Mouse (Mus musculus): Measurements from ENCODE around the gene Rph3al. TPM values are rescaled to one million over a fixed set of nuclear protein-coding genes. Genes with fewer than 3 reads are reported as not detected.

Gene Rph3al
- polyA plus RNA-seq, 1 experiment from 2014 or later, result 1.6 TPM

- Histone ChIP-seq H3K27me3 (ENCODE audit: control insufficient read depth, insufficient read depth, low read length) (no peaks in the 10 kb centered on the region), H3K36me3 (ENCODE audit: control insufficient read depth, insufficient read depth, low read length) (no peaks in the 10 kb centered on the region), H3K9me3 (ENCODE audit: control insufficient read depth, low read length) (no peaks in the 10 kb centered on the region), H3K9ac (replicated peaks; ENCODE audit: low read length) (no peak overlapping the region), H3K4me1 (ENCODE audit: control insufficient read depth, insufficient read depth, low read length) (0 out of 2 replicates have a peak, but pooled peaks cover 4% of the 10 kb centered on the region), H3K4me2 (ENCODE audit: low read length) (no peak overlapping the region), H3K4me3 (replicated peaks; ENCODE audit: low read depth, low read length) (no peak overlapping the region), H3K27ac (replicated peaks; ENCODE audit: low read depth, low read length) (no peak overlapping the region)
- ATAC-seq (ENCODE audit: low FRiP score, low TSS enrichment) (no peak), DNase-seq (no peak)
- 85% methylated on average over 4 of the region's 4 CpGs for WGBS
These were observed 15.5 kb downstream of the Rph3al start for GRCm38 (mm10) chr11:75922741-75923140.

- Histone ChIP-seq H3K4me2 (ENCODE audit: low read length) (no peak overlapping the region), H3K4me1 (ENCODE audit: control insufficient read depth, insufficient read depth, low read length) (no peaks in the 10 kb centered on the region), H3K9me3 (ENCODE audit: control insufficient read depth, low read length) (no peaks in the 10 kb centered on the region), H3K27me3 (ENCODE audit: control insufficient read depth, insufficient read depth, low read length) (no peaks in the 10 kb centered on the region), H3K27ac (replicated peaks; ENCODE audit: low read depth, low read length) (no peak overlapping the region), H3K36me3 (ENCODE audit: control insufficient read depth, insufficient read depth, low read length) (no peaks in the 10 kb centered on the region), H3K9ac (replicated peaks; ENCODE audit: low read length) (no peak overlapping the region), H3K4me3 (replicated peaks; ENCODE audit: low read depth, low read length) (no peak overlapping the region)
- WGBS, result 94% methylated on average over 6 of the region's 6 CpGs
- ATAC-seq (ENCODE audit: low FRiP score, low TSS enrichment), result no peak
- DNase-seq, result no peak
These were observed 19.1 kb downstream of the Rph3al start for GRCm38 (mm10) chr11:75919139-75919538.

GRCm38 (mm10) chr11:75917340-75917739, 20.9 kb downstream of the Rph3al start:
- ATAC-seq (ENCODE audit: low FRiP score, low TSS enrichment), result no peak

GRCm38 (mm10) chr11:75913953-75914352, 24.3 kb downstream of the Rph3al start:
- no peak overlapping the region for H3K4me3 ChIP-seq (replicated peaks; ENCODE audit: low read depth, low read length)
- ATAC-seq (ENCODE audit: low FRiP score, low TSS enrichment) (no peak), DNase-seq (no peak)
- no peaks in the 10 kb centered on the region for H3K4me1 ChIP-seq (ENCODE audit: control insufficient read depth, insufficient read depth, low read length)
- H3K9me3 ChIP-seq (ENCODE audit: control insufficient read depth, low read length), result no peaks in the 10 kb centered on the region
- H3K36me3 ChIP-seq (ENCODE audit: control insufficient read depth, insufficient read depth, low read length), result no peaks in the 10 kb centered on the region
- no peak overlapping the region for H3K4me2 ChIP-seq (ENCODE audit: low read length)
- 69% methylated on average over 3 of the region's 3 CpGs for WGBS
- no peak overlapping the region for H3K27ac ChIP-seq (replicated peaks; ENCODE audit: low read depth, low read length)
- no peaks in the 10 kb centered on the region for H3K27me3 ChIP-seq (ENCODE audit: control insufficient read depth, insufficient read depth, low read length)
- H3K9ac ChIP-seq (replicated peaks; ENCODE audit: low read length), result no peak overlapping the region

More at GRCm38 (mm10) chr11:75917340-75917739, 20.9 kb downstream of the Rph3al start:
- Histone ChIP-seq H3K9me3 (ENCODE audit: control insufficient read depth, low read length) (no peaks in the 10 kb centered on the region), H3K9ac (replicated peaks; ENCODE audit: low read length) (no peak overlapping the region), H3K4me2 (ENCODE audit: low read length) (no peak overlapping the region), H3K4me1 (ENCODE audit: control insufficient read depth, insufficient read depth, low read length) (no peaks in the 10 kb centered on the region), H3K4me3 (replicated peaks; ENCODE audit: low read depth, low read length) (no peak overlapping the region), H3K27me3 (ENCODE audit: control insufficient read depth, insufficient read depth, low read length) (no peaks in the 10 kb centered on the region), H3K36me3 (ENCODE audit: control insufficient read depth, insufficient read depth, low read length) (no peaks in the 10 kb centered on the region), H3K27ac (replicated peaks; ENCODE audit: low read depth, low read length) (no peak overlapping the region)
- WGBS, result 80% methylated on average over 3 of the region's 3 CpGs
- DNase-seq, result no peak

GRCm38 (mm10) chr11:75912944-75913657, 25.1 kb downstream of the Rph3al start:
- H3K36me3 ChIP-seq (ENCODE audit: control insufficient read depth, insufficient read depth, low read length), result no peaks in the 10 kb centered on the region
- peak; percentile 74 for DNase-seq
- no peak overlapping the region for H3K4me2 ChIP-seq (ENCODE audit: low read length)
- no peak overlapping the region for H3K9ac ChIP-seq (replicated peaks; ENCODE audit: low read length)
- no peaks in the 10 kb centered on the region for H3K27me3 ChIP-seq (ENCODE audit: control insufficient read depth, insufficient read depth, low read length)
- H3K27ac ChIP-seq (replicated peaks; ENCODE audit: low read depth, low read length), result no peak overlapping the region
- H3K4me1 ChIP-seq (ENCODE audit: control insufficient read depth, insufficient read depth, low read length), result no peaks in the 10 kb centered on the region
- ATAC-seq (ENCODE audit: low FRiP score, low TSS enrichment), result no peak
- H3K9me3 ChIP-seq (ENCODE audit: control insufficient read depth, low read length), result no peaks in the 10 kb centered on the region
- H3K4me3 ChIP-seq (replicated peaks; ENCODE audit: low read depth, low read length), result no peak overlapping the region
- WGBS, result 60% methylated on average over 10 of the region's 10 CpGs

GRCm38 (mm10) chr11:75911962-75912361, 26.3 kb downstream of the Rph3al start:
- DNase-seq (no peak), ATAC-seq (ENCODE audit: low FRiP score, low TSS enrichment) (no peak)
- Histone ChIP-seq H3K27ac (replicated peaks; ENCODE audit: low read depth, low read length) (no peak overlapping the region), H3K4me3 (replicated peaks; ENCODE audit: low read depth, low read length) (no peak overlapping the region), H3K4me1 (ENCODE audit: control insufficient read depth, insufficient read depth, low read length) (no peaks in the 10 kb centered on the region), H3K36me3 (ENCODE audit: control insufficient read depth, insufficient read depth, low read length) (no peaks in the 10 kb centered on the region), H3K9me3 (ENCODE audit: control insufficient read depth, low read length) (no peaks in the 10 kb centered on the region), H3K27me3 (ENCODE audit: control insufficient read depth, insufficient read depth, low read length) (no peaks in the 10 kb centered on the region), H3K9ac (replicated peaks; ENCODE audit: low read length) (no peak overlapping the region), H3K4me2 (ENCODE audit: low read length) (no peak overlapping the region)
- 98% methylated on average over 1 of the region's 1 CpGs for WGBS

GRCm38 (mm10) chr11:75909702-75910429, 28.4 kb downstream of the Rph3al start:
- Histone ChIP-seq H3K36me3 (ENCODE audit: control insufficient read depth, insufficient read depth, low read length) (no peaks in the 10 kb centered on the region), H3K4me1 (ENCODE audit: control insufficient read depth, insufficient read depth, low read length) (peaks cover under 1% of the 10 kb centered on the region; the same call in 1 of the 2 replicates), H3K4me3 (replicated peaks; ENCODE audit: low read depth, low read length) (no peak overlapping the region), H3K27ac (replicated peaks; ENCODE audit: low read depth, low read length) (no peak overlapping the region), H3K9me3 (ENCODE audit: control insufficient read depth, low read length) (no peaks in the 10 kb centered on the region), H3K27me3 (ENCODE audit: control insufficient read depth, insufficient read depth, low read length) (no peaks in the 10 kb centered on the region), H3K9ac (replicated peaks; ENCODE audit: low read length) (no peak overlapping the region), H3K4me2 (ENCODE audit: low read length) (no peak overlapping the region)
- DNase-seq (no peak), ATAC-seq (ENCODE audit: low FRiP score, low TSS enrichment) (no peak)
- 77% methylated on average over 9 of the region's 9 CpGs for WGBS

GRCm38 (mm10) chr11:75907406-75907805, 30.8 kb downstream of the Rph3al start:
- Histone ChIP-seq H3K4me3 (replicated peaks; ENCODE audit: low read depth, low read length) (no peak overlapping the region), H3K9me3 (ENCODE audit: control insufficient read depth, low read length) (no peaks in the 10 kb centered on the region), H3K4me1 (ENCODE audit: control insufficient read depth, insufficient read depth, low read length) (peaks cover 7% of the 10 kb centered on the region; the same call in 1 of the 2 replicates), H3K27ac (replicated peaks; ENCODE audit: low read depth, low read length) (no peak overlapping the region), H3K4me2 (ENCODE audit: low read length) (no peak overlapping the region), H3K36me3 (ENCODE audit: control insufficient read depth, insufficient read depth, low read length) (no peaks in the 10 kb centered on the region), H3K9ac (replicated peaks; ENCODE audit: low read length) (no peak overlapping the region), H3K27me3 (ENCODE audit: control insufficient read depth, insufficient read depth, low read length) (no peaks in the 10 kb centered on the region)
- 69% methylated on average over 4 of the region's 4 CpGs for WGBS
- DNase-seq (no peak), ATAC-seq (ENCODE audit: low FRiP score, low TSS enrichment) (no peak)

- Histone ChIP-seq H3K4me1 (ENCODE audit: control insufficient read depth, insufficient read depth, low read length) (peaks cover 7% of the 10 kb centered on the region; the same call in 1 of the 2 replicates), H3K9me3 (ENCODE audit: control insufficient read depth, low read length) (no peaks in the 10 kb centered on the region), H3K27ac (replicated peaks; ENCODE audit: low read depth, low read length) (no peak overlapping the region), H3K9ac (replicated peaks; ENCODE audit: low read length) (no peak overlapping the region), H3K4me3 (replicated peaks; ENCODE audit: low read depth, low read length) (no peak overlapping the region), H3K36me3 (ENCODE audit: control insufficient read depth, insufficient read depth, low read length) (no peaks in the 10 kb centered on the region), H3K27me3 (ENCODE audit: control insufficient read depth, insufficient read depth, low read length) (no peaks in the 10 kb centered on the region), H3K4me2 (ENCODE audit: low read length) (no peak overlapping the region)
- DNase-seq (no peak), ATAC-seq (ENCODE audit: low FRiP score, low TSS enrichment) (no peak)
- 57% methylated on average over 12 of the region's 12 CpGs for WGBS
These were observed 31.7 kb downstream of the Rph3al start for GRCm38 (mm10) chr11:75906556-75906955.

All from midbrain, embryonic 14.5 days (tissue).